Mouse (Mus musculus) lung, postnatal 0 days (tissue): ENCODE results near the gene Dok5. TPM values are rescaled to one million over a fixed set of nuclear protein-coding genes. Genes with fewer than 3 reads are reported as not detected.

Experiments
- ATAC-seq: fragments of 200-750 bp; cut with Nextera tagmentation; 2 replicates; pipeline ENCODE4 v1.8.0; 2017; ENCODE audit warnings: moderate library complexity
- DNase-seq: peaks from one replicate; pipeline ENCODE4 v3.0.0-alpha.2; 2016; ENCODE audit warnings: low spot score
- H3K27ac ChIP-seq: fragments of 300-500 bp; sonication (generic); 2 replicates; pipeline ENCODE4 v1.5.1; 2014; ENCODE audit warnings: antibody characterized with exemption, mild to moderate bottlenecking, low read length, mixed read lengths
- H3K27me3 ChIP-seq: fragments of 300-500 bp; sonication (generic); replicated peaks from 2 replicates; pipeline ENCODE4 v1.6.1; 2014; ENCODE audit warnings: low read length, mixed read lengths; ENCODE audit not compliant: insufficient read depth
- H3K36me3 ChIP-seq: fragments of 300-500 bp; sonication (generic); 2 replicates; pipeline ENCODE4 v1.6.1; 2014; ENCODE audit warnings: low read length, mixed read lengths; ENCODE audit not compliant: insufficient read depth
- H3K4me1 ChIP-seq: fragments of 300-500 bp; sonication (generic); 2 replicates; pipeline ENCODE4 v1.6.1; 2014; ENCODE audit warnings: antibody characterized with exemption, low read depth, low read length, mixed read lengths; ENCODE audit not compliant: insufficient read depth
- H3K4me2 ChIP-seq: fragments of 300-500 bp; sonication (generic); replicated peaks from 2 replicates; pipeline ENCODE4 v1.6.1; 2014; ENCODE audit warnings: low read depth, mild to moderate bottlenecking, low read length, moderate library complexity, mixed read lengths
- H3K4me3 ChIP-seq: fragments of 300-500 bp; sonication (generic); 2 replicates; pipeline ENCODE4 v1.5.1; 2014; ENCODE audit warnings: low read depth, low read length
- H3K9ac ChIP-seq: fragments of 300-500 bp; sonication (generic); replicated peaks from 2 replicates; pipeline ENCODE4 v1.6.1; 2014; ENCODE audit warnings: low read depth, mild to moderate bottlenecking
- H3K9me3 ChIP-seq: fragments of 300-500 bp; sonication (generic); 2 replicates; pipeline ENCODE4 v1.6.1; 2016; ENCODE audit warnings: low read length, mixed read lengths
- CTCF ChIP-seq: IDR thresholded peaks from 2 replicates; pipeline ENCODE4 v1.5.1; 2016; ENCODE audit warnings: antibody characterized with exemption, mild to moderate bottlenecking
- EP300 ChIP-seq: IDR thresholded peaks from 2 replicates; pipeline ENCODE4 v1.6.1; 2016; ENCODE audit warnings: antibody characterized with exemption, mild to moderate bottlenecking, control low read depth
- WGBS: fragments of 180-500 bp; shearing (Covaris S2); extraction: QIAGEN DNeasy Blood & Tissue Kit; methylation state at CpG from one replicate; pipeline ENCODE4 v1.1.7; 2014; 5-methylcytosine and 5-hydroxymethylcytosine counted together
- polyA plus RNA-seq: library from polyadenylated mRNA; unstranded; fragments of >200 nt; fragmentation: Nextera tagmentation; extraction: Ambion mirVana; gene quantifications from 2 replicates; pipeline ENCODE4 v1.2.1, GENCODE M21; 2015

Gene Dok5
- polyA plus RNA-seq, 1 experiment from 2014 or later = 0.55 TPM

DNA sequence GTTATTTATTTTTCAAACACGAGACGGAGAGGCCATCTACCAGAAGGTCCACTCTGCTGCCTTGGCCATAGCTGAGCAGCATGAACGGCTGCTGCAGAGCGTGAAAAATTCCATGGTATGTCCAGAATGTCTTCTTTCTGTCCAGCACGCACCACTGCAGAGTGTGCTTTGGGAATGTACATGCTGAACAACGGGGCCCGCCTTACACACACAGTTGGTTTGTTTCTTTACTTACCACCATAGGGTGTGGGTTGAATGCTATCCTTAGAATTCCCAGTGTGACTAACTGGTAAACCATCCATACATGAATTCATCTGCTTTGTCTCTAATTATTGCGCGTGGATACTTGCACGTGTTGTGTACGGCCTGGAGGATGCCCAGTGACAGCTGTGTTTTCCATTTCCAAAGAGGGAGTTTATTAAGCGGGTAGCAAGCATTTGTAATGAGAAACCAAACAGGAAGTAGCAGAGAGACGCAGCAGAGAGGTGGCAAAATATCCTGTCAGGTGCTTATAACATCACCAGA lies 109.9 kb downstream of the Dok5 start:
- WGBS = 56% methylated on average over 13 of the region's 13 CpGs
- H3K27ac ChIP-seq = no peak overlapping the region
- ATAC-seq = no peak
- no peak overlapping the region for H3K9ac ChIP-seq
- no peaks in the 10 kb centered on the region for H3K4me1 ChIP-seq
- no peak overlapping the region for H3K4me3 ChIP-seq
- no peaks in the 10 kb centered on the region for H3K27me3 ChIP-seq
- no peak overlapping the region for H3K4me2 ChIP-seq
- DNase-seq = no peak
- H3K36me3 ChIP-seq = no peaks in the 10 kb centered on the region
- H3K9me3 ChIP-seq = no peaks in the 10 kb centered on the region
- TF ChIP-seq EP300 (no peak), CTCF (no peak)

DNA sequence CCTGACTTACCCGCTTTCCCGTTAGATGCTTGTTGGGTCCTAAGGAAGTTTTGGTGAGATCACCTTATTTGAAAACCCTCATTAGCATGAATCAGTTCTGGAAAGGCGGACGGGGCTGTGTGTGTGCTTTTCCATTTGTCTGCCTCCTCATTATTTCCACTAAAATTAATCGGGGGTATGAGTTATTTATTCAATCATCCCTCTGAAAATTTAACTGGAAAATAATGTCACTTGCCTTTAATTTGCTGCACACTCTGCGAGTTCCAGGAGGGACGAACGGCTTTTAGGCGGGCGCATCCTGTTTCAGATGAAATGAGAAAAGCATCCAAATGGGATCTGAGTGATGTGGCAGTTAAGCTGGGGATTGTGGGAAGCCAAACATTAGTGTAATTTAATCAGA lies 113.9 kb downstream of the Dok5 start:
- Histone ChIP-seq H3K27ac (no peak overlapping the region), H3K36me3 (no peaks in the 10 kb centered on the region), H3K4me3 (no peak overlapping the region), H3K4me2 (no peak overlapping the region), H3K27me3 (no peaks in the 10 kb centered on the region), H3K4me1 (no peaks in the 10 kb centered on the region), H3K9me3 (no peaks in the 10 kb centered on the region), H3K9ac (no peak overlapping the region)
- no peak for TF ChIP-seq CTCF
- 83% methylated on average over 10 of the region's 10 CpGs for WGBS
- no peak for DNase-seq
- ATAC-seq = no peak

DNA sequence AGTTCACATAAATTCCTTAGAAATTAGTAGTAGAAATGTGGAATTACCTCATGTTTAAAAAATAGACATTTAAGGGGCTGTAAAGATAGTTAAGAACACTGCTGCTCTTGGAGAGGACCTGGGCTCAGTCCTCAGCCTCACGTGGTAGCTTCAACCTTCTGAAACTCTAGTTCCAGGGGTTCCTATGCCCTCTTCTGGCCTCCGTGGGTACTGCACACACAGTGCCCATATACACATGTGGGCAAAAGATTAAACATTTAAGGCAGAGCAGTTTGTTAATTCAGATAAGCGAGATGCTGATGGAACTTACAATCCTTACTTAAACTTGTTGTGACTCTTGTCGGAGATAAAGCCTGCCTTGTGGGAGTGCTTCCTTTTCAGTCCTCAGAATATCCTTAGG lies 118.5 kb downstream of the Dok5 start:
- TF ChIP-seq CTCF = no peak
- Histone ChIP-seq H3K27ac (no peak overlapping the region), H3K36me3 (no peaks in the 10 kb centered on the region), H3K4me2 (no peak overlapping the region), H3K9me3 (no peaks in the 10 kb centered on the region), H3K4me1 (no peaks in the 10 kb centered on the region), H3K4me3 (no peak overlapping the region), H3K9ac (no peak overlapping the region), H3K27me3 (no peaks in the 10 kb centered on the region)
- 97% methylated on average over 4 of the region's 4 CpGs for WGBS
- ATAC-seq = no peak
- DNase-seq = no peak

DNA sequence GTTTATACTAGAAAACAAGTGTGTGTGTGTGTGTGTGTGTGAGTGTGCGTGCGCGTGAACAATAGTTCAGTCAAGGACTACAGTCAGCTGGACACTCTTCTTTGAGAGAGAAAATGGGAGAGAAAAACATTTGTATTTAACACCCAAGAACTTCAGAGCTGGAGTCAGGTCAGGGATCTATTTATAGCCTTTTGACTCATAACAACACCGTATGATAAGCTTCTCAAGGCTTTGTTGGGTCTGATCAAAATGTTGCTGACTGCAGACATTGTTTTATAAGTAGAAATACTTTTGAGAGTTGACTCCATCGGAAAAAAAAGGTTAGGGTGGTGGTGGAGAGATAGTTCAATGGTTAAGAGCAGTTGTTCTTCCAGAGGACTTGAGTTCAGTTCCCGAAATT lies 120.7 kb downstream of the Dok5 start:
- ATAC-seq (no peak), DNase-seq (no peak)
- WGBS = 74% methylated on average over 6 of the region's 6 CpGs

DNA sequence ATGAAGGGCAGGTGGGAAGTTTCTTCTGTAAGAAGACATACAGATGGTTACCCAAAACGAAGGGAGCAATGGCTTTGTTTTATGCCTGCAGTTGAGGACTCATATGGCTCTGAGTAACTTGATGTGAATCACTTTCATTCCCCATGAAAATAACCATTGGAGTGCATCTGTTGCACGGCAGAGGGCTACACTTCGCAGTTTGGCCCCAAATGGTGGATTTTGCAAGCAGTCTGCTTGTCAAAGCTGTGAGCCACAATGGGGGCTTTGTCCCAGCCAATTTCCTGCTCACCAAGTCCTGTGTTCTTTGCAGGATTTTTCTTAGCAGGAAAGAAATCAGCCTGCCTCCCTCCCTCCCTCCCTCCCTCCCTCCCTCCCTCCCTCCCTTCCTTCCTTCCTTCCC lies 123.6 kb downstream of the Dok5 start:
- H3K4me2 ChIP-seq = no peak overlapping the region
- no peaks in the 10 kb centered on the region for H3K27me3 ChIP-seq
- no peak for TF ChIP-seq CTCF
- TF ChIP-seq EP300 = no peak
- 42% methylated on average over 3 of the region's 3 CpGs for WGBS
- no peaks in the 10 kb centered on the region for H3K9me3 ChIP-seq
- no peak overlapping the region for H3K27ac ChIP-seq
- DNase-seq (no peak), ATAC-seq (no peak)
- no peaks in the 10 kb centered on the region for H3K36me3 ChIP-seq
- H3K4me3 ChIP-seq = no peak overlapping the region
- H3K9ac ChIP-seq = no peak overlapping the region
- no peaks in the 10 kb centered on the region for H3K4me1 ChIP-seq

More for the DNA sequence above, 120.7 kb downstream of the Dok5 start:
- no peak overlapping the region for H3K9ac ChIP-seq
- H3K27me3 ChIP-seq = no peaks in the 10 kb centered on the region
- H3K27ac ChIP-seq = no peak overlapping the region
- TF ChIP-seq CTCF (no peak), EP300 (no peak)
- H3K4me1 ChIP-seq = no peaks in the 10 kb centered on the region
- H3K4me3 ChIP-seq = no peak overlapping the region
- no peaks in the 10 kb centered on the region for H3K36me3 ChIP-seq
- H3K4me2 ChIP-seq = no peak overlapping the region
- H3K9me3 ChIP-seq = no peaks in the 10 kb centered on the region

DNA sequence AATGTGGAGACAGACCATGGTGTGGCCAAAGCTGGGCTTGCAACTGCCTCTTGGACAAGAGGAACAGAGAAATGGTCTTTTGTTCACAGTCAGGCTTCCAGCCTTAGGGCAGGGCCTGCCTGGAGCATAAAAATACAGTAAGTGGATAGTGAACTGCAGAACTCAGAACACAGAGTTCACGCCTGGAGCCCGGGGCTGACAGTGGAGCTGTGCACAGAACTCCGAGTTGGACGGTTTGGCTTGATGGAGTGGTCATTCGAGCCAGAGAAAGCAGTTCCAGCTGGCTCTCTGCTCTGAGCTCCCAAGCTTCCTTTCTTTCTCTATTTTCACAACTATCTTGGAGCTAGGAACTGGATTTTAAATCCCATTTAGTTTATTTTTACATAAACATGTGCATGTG lies 124.5 kb downstream of the Dok5 start:
- Histone ChIP-seq H3K4me2 (no peak overlapping the region), H3K4me3 (no peak overlapping the region), H3K4me1 (no peaks in the 10 kb centered on the region), H3K36me3 (no peaks in the 10 kb centered on the region), H3K27ac (no peak overlapping the region), H3K27me3 (no peaks in the 10 kb centered on the region), H3K9me3 (no peaks in the 10 kb centered on the region), H3K9ac (no peak overlapping the region)
- DNase-seq (peak; percentile 25), ATAC-seq (no peak)
- no peak for TF ChIP-seq EP300
- no peak for TF ChIP-seq CTCF
- 40% methylated on average over 5 of the region's 5 CpGs for WGBS

DNA sequence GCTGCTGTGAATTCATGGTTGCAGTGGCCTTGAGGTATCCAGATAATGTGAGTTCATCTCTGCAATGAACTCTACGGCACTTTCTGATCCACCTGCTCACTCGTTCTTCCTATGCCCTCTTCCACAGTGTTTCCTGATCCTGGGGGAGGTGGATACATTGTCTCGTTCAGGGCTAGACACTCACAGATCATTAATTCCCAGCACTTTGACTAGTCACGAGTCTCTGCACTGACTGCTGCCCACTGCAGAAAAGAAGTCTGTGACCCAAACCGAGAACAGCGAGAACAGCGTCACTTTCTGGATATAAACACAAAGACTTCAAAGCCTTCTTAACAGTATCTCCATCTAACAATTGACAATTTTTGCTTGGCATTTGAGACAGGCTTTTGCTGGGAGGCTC lies 125.9 kb downstream of the Dok5 start:
- Histone ChIP-seq H3K27me3 (no peaks in the 10 kb centered on the region), H3K9ac (no peak overlapping the region), H3K4me2 (no peak overlapping the region), H3K27ac (no peak overlapping the region), H3K36me3 (no peaks in the 10 kb centered on the region), H3K4me3 (no peak overlapping the region), H3K4me1 (no peaks in the 10 kb centered on the region), H3K9me3 (no peaks in the 10 kb centered on the region)
- TF ChIP-seq CTCF (no peak), EP300 (no peak)
- ATAC-seq (no peak), DNase-seq (no peak)
- WGBS = 47% methylated on average over 7 of the region's 7 CpGs
